Mouse (Mus musculus) cerebral cortex, adult 2 months (tissue): ENCODE data around the gene Fhad1.

Source experiments
- WGBS: fragments of 180-500 bp; shearing (Covaris S2); methylation state at CpG from one replicate; pipeline ENCODE4 v1.1.7; 2018; 5-methylcytosine and 5-hydroxymethylcytosine counted together

Fhad1 gene

GRCm38 (mm10) chr4:141864506-141864905, 150.4 kb downstream of the Fhad1 start:
- WGBS = 86% methylated on average over 8 of the region's 8 CpGs

DNA sequence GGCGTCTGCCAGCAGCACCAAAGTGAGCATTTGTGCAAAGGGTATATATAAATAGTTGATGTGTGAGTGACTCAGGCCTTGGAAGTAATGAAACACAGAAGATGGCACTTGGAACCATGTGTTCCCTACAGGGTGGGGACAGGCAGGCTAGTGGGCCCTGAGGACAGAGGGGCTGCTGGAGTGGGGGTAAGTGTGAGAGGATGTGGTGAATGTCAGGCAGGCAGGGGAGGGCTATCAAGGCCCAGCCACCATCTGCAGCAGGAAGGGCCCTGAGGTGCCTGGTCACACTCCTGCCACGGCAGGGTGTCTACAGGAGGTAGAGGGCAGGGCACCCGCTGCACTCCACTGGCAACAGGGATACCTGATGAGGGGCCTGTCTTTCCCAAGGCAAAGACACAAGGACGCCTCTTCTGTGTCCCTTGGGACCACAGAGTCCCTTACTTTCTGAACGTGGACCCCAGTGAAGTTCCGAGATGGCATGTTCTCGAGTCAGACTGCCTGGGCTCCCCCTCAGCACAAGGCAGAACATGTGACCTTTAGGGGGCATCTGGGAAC, 151.1 kb downstream of the Fhad1 start:
- 84% methylated on average over 7 of the region's 7 CpGs for WGBS

- whole genome bisulfite sequencing = 62% methylated on average over 5 of the region's 5 CpGs
Measured at GRCm38 (mm10) chr4:141862867-141863266, 152.0 kb downstream of the Fhad1 start.

DNA sequence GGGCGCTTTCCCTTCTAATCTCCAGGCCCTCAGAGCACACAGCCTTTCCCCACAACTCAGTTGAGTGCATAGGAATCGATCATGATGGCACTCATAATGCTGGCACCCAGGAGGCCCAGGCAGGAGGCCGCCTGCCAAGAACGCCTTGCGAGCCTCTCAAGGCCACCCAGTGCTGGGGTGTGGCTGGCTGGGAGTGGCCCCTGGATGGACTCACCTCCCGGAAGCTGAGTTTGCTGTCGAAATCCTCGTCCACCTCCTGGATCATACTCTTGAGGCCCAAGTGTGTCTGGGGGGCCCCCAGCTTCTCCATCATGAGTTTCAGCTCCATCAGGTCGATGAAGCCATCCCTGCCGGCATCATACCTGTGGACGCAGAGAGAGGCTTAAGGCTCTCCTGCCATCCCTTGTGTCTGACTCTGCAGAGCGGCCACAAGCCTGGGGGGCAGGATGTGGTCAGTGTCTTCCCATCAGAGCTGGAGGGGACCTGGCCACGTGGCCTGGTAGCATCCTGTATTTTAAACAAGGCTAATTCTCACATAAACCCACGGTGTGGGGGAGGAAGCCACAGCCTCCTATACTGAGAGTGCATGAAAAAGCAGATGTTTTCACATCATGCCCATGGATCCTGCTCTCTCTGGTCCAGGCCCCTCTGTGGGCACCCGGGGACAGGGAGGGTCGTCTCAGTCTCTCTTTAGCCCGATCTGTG, 153.1 kb downstream of the Fhad1 start:
- WGBS = 81% methylated on average over 17 of the region's 17 CpGs

GRCm38 (mm10) chr4:141860246-141860841, 154.5 kb downstream of the Fhad1 start:
- WGBS = 71% methylated on average over 19 of the region's 19 CpGs

GRCm38 (mm10) chr4:141859351-141859750, 155.5 kb downstream of the Fhad1 start:
- 89% methylated on average over 14 of the region's 14 CpGs for WGBS

GRCm38 (mm10) chr4:141858501-141858900, 156.4 kb downstream of the Fhad1 start:
- 45% methylated on average over 20 of the region's 20 CpGs for WGBS

DNA sequence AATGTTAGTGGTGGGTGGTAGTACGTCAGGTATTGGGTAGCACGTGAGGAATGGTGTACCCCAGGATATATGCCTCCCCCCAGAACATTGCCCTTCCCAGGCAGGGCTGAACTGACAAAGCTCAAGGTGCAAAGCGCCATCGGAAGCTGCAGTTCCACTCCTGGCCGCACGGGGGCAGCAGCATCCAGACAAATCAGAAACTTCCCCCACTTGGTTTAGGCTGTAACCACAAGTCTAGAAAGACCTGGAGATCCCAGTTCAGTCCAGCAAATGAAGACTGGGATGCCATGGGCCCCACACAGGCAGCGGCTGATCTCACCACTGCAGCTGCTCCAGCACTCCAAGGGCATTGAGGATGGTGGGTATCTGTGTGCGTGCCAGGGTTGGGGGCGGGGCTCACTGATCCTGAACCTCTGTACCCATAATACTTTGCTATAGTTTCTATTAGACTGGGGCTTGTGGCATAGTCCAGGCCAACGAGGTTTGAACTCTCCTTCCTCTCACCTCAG, 157.4 kb downstream of the Fhad1 start:
- 11% methylated on average over 10 of the region's 10 CpGs for WGBS

DNA sequence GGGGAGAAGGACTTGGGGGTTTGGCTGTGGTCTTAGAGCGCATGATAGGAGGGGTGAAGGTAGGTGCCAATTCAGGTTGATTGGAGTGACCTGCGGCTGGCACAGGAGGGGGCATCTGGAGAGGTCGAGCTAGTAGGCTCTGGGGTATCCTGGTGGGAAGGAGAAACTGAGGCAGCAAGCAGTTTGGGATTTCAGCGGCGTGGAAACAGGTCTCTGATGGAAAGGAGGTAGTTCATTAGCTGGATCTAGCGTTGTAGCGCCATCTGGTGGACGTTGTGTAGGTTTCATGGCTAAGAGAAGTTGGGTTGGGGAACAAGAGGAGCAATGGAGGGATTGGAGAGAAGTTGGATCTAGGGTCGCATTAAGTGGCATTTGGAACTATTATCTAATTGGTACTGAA, 161.4 kb downstream of the Fhad1 start:
- 54% methylated on average over 9 of the region's 9 CpGs for WGBS

DNA sequence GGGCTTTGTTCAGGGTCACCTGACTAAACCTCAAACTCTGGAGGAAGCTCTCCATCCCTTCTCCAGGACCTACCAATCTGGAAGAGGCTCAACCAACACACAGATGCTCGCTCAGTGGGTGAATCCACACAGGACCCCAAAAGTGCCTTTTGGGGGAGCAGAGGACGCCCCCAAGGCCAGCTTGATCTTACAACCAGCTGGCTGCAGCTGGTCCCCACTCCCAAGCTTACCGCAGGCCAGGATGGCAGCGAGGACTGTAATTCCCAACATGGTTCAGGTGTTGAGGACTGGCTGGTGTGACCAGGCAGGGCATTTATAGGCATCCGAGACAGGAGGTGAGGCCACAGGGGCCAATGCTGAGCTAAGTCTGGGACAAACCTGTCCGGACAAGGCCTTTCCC, 168.9 kb downstream of the Fhad1 start, which contains the start of gene Ctrc:
Gene Ctrc, minus strand, starts transcription at position 361 of the 400 bp plus-strand sequence.
- WGBS = 92% methylated on average over 6 of the region's 6 CpGs
